Mouse (Mus musculus): ENCODE measurements around the gene Tas2r135. TPM values are rescaled to one million over a fixed set of nuclear protein-coding genes. Genes with fewer than 3 reads are reported as not detected.

Tas2r135 gene
- polyA plus RNA-seq, 1 experiment from 2014 or later = not detected

DNA sequence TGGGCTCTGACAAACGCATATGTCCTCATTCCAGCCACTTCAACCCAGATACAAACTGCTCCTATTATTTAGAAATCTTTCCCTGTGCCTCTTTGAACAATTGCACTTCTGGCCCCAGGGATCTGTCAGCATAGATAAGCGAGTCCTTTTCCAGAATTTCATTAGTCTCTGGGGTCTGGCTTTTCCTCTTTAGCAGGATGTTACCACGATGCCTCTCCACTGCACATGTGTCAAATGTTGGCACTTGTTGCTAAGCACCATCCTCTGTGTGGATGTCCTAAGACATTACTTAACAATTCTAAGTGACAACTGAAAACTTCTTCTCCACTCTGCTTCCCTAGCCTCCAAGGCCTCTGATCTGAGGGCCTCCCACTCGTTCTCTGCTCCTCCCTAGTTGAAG lies 29.2 kb upstream of the Tas2r135 start:
- H3K9ac ChIP-seq = no peak overlapping the region
- ATAC-seq (ENCODE audit: insufficient number of reproducible peaks, insufficient read depth, low FRiP score, low TSS enrichment, low read depth) = no peak
- H3K4me3 ChIP-seq = no peak overlapping the region
- WGBS = 37% methylated on average over 4 of the region's 4 CpGs
- no peaks in the 10 kb centered on the region for H3K9me3 ChIP-seq
- no peak overlapping the region for H3K4me2 ChIP-seq
- peaks cover 24% of the 10 kb centered on the region for H3K4me1 ChIP-seq
- H3K27ac ChIP-seq = no peak overlapping the region
- H3K36me3 ChIP-seq = no peaks in the 10 kb centered on the region
- no peaks in the 10 kb centered on the region for H3K27me3 ChIP-seq

DNA sequence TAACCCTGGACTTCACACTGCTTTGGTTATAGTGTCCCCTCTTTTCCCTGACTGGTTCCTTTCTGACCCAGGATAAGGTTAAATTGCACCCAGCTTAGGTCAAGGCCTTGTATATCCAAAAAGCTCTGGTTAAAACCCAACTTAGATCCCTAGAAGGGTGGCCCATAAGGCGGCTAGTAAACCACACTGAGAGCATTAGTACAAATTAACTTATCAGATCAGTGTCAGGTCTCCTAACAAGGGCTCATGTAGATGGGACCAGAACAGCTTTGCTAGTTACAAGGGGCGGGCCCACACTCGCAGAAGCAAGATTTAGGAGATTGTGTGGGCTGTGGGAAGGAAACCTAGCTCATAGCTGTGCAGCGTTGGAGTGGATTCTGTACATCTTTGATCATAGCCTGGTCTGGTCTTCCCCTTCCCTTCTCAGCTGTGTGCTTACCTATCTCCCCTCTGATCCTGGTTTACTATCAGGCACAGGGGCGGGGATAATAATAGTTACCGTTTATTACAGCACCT lies 28.7 kb upstream of the Tas2r135 start:
- H3K27me3 ChIP-seq = no peaks in the 10 kb centered on the region
- no peak overlapping the region for H3K4me3 ChIP-seq
- H3K36me3 ChIP-seq = no peaks in the 10 kb centered on the region
- 68% methylated on average over 6 of the region's 6 CpGs for WGBS
- H3K27ac ChIP-seq = no peak overlapping the region
- no peak overlapping the region for H3K4me2 ChIP-seq
- peaks cover 24% of the 10 kb centered on the region for H3K4me1 ChIP-seq
- ATAC-seq (ENCODE audit: insufficient number of reproducible peaks, insufficient read depth, low FRiP score, low TSS enrichment, low read depth) = no peak
- H3K9me3 ChIP-seq = no peaks in the 10 kb centered on the region
- no peak overlapping the region for H3K9ac ChIP-seq

DNA sequence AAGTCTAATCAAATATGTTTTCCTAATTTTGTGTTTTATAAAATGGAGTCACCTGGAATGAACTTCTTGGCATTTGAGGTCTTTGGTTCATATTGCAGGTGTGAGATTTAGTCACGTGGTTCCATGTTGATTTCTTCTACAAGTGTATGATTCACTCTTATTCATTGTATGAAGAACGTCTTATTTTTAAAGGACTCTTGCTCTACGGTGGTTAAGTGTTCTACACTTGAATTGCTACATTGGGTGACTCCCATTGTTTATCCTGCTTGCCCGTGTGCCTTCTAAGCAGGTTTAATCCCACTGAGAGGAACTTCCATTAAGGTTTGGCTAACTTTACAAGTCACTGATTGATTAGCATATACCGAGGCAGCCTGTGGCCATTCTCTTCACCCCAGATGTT lies 28.0 kb upstream of the Tas2r135 start:
- Histone ChIP-seq H3K4me2 (no peak overlapping the region), H3K4me3 (no peak overlapping the region), H3K4me1 (peaks cover 18% of the 10 kb centered on the region), H3K27me3 (no peaks in the 10 kb centered on the region), H3K27ac (no peak overlapping the region), H3K9ac (no peak overlapping the region), H3K36me3 (no peaks in the 10 kb centered on the region), H3K9me3 (no peaks in the 10 kb centered on the region)
- WGBS = 74% methylated on average over 5 of the region's 5 CpGs
- ATAC-seq (ENCODE audit: insufficient number of reproducible peaks, insufficient read depth, low FRiP score, low TSS enrichment, low read depth) = no peak

DNA sequence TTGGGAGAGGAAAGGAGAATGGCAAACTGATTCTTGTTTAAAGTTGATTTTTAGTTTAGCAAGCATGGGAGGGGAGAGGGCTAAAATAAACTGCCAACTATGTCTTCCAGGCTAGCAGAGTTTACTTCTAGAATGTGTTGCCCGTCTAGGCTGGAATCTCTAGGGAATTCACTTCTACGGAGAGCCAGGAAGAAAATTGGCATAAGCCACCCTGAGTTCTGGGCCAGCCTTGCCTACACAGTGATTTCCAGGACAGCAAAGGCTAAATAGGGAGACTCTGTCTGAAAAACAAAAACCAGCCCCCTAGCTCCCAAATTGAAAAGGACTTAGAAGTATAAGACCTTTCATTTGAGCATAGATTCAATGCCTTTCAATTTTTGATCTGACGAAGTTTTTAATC lies 25.7 kb upstream of the Tas2r135 start:
- H3K36me3 ChIP-seq = no peaks in the 10 kb centered on the region
- 31% methylated on average over 3 of the region's 3 CpGs for WGBS
- no peak overlapping the region for H3K4me2 ChIP-seq
- H3K9ac ChIP-seq = no peak overlapping the region
- peak overlapping the region; percentile 33; the same call in 1 of the 2 replicates for H3K27ac ChIP-seq
- no peaks in the 10 kb centered on the region for H3K27me3 ChIP-seq
- no peaks in the 10 kb centered on the region for H3K9me3 ChIP-seq
- no peak for ATAC-seq (ENCODE audit: insufficient number of reproducible peaks, insufficient read depth, low FRiP score, low TSS enrichment, low read depth)
- H3K4me1 ChIP-seq = 0 out of 2 replicates have a peak, but pooled peaks cover 3% of the 10 kb centered on the region
- H3K4me3 ChIP-seq = no peak overlapping the region

DNA sequence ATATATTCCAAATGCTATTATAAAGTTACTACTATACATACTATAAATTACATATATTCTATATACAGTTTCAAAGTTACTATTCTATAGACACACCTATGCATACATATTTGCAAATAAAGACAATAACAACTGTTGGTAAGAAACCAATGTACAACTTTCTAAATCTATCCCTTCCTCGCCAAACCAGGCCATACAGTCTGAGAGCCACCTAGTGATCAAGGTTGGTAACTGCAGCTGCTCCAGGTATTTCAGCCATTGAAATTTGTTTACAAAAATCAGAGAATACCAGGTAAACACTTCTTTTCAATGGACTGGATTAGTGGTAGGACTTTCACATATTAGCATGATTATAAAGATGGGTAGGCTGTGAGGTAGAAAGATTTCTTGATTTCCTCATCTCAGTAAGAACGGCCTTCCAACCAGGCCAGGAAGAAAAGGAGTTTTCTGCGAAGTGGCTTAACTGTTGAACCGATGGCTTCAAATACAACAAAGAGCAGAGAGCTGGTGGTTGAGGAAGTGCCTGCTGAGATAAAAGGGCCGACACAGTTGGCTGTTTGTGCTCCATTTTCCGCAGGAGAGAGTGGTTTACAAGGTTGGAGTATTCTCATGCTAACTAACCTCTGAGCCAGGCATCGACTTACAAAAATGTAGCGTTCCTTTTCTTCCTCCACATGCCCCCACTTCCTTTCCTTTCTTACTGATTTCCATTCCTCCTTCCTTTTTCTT lies 24.7 kb upstream of the Tas2r135 start:
- no peak for ATAC-seq (ENCODE audit: insufficient number of reproducible peaks, insufficient read depth, low FRiP score, low TSS enrichment, low read depth)

DNA sequence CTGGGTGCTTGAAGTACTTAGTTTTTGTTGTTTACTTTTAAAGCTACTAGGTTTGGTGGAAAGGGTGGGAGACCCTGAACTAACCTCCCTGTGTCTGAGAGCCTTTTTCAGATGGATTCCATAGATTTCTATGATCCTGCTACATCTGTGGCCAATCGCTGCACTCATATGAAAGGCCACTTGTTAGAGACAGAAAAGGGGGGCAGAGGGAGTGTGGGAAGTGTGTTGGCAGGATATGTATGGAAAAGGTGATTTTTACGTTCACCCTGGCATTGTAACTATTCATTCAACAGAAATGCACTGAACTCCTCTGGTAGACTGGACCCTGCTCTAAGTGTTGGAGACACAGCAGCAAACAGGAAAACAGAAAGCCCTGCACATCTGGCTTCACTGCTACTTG lies 24.0 kb upstream of the Tas2r135 start:
- 44% methylated on average over 2 of the region's 2 CpGs for WGBS
- Histone ChIP-seq H3K27me3 (no peaks in the 10 kb centered on the region), H3K4me1 (0 out of 2 replicates have a peak, but pooled peaks cover 3% of the 10 kb centered on the region), H3K4me2 (no peak overlapping the region), H3K4me3 (no peak overlapping the region), H3K36me3 (no peaks in the 10 kb centered on the region), H3K9ac (no peak overlapping the region), H3K9me3 (no peaks in the 10 kb centered on the region), H3K27ac (no peak overlapping the region)
- no peak for ATAC-seq (ENCODE audit: insufficient number of reproducible peaks, insufficient read depth, low FRiP score, low TSS enrichment, low read depth)

More for the DNA sequence above, 24.7 kb upstream of the Tas2r135 start:
- Histone ChIP-seq H3K27ac (no peak overlapping the region), H3K9me3 (no peaks in the 10 kb centered on the region), H3K36me3 (no peaks in the 10 kb centered on the region), H3K4me1 (0 out of 2 replicates have a peak, but pooled peaks cover 3% of the 10 kb centered on the region), H3K9ac (no peak overlapping the region), H3K4me2 (0 out of 2 replicates have a peak overlapping the region, but pooled peaks have one; percentile 7), H3K4me3 (no peak overlapping the region), H3K27me3 (no peaks in the 10 kb centered on the region)
- 12% methylated on average over 8 of the region's 8 CpGs for WGBS

DNA sequence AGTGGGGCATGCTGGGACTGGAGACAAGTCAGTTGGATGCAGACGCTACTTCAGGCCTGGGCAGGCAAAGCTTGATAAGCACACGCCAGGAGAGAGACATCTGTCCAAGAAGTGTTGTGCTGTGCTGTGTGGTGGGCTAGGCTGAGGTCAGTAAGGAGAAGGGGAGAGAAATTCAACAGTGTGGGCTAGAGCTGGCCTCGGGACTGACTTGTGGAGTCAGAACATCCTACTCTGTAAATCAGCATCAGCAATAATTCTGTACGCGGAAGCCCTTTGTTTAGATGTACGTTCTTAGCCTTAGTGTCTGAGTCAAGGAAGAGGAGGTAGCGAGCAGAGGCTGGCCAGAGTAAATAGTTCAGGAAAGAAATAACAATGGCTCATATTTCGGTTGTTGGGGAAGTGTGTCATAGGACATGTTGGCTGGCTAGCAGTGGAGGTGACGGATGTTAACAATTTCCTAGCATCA lies 23.3 kb upstream of the Tas2r135 start:
- Histone ChIP-seq H3K4me3 (no peak overlapping the region), H3K27ac (no peak overlapping the region)
- WGBS = 56% methylated on average over 9 of the region's 9 CpGs

DNA sequence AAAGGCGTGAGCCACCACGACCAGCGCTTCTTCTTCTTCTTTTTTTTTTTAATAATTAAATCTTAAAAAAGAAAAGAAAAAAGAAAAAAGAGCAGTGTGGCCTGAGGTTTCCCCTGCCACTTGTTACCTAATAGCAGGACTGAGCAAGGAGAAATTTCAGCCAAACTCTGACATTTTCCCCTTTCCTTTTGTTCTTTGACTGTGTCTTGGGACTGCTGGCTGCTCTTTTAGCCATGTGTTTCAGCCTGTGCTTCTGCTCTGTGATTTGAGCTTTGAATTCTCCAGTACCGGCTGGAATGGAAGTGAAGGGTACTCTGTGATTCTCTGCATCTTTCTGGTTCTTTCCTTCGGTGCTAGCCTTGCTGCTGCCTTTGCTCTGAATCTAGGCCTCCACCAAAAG lies 21.9 kb upstream of the Tas2r135 start:
- H3K4me1 ChIP-seq = 0 out of 2 replicates have a peak, but pooled peaks cover 3% of the 10 kb centered on the region
- ATAC-seq (ENCODE audit: insufficient number of reproducible peaks, insufficient read depth, low FRiP score, low TSS enrichment, low read depth) = no peak
- no peaks in the 10 kb centered on the region for H3K27me3 ChIP-seq
- no peak overlapping the region for H3K27ac ChIP-seq
- no peaks in the 10 kb centered on the region for H3K9me3 ChIP-seq
- no peaks in the 10 kb centered on the region for H3K36me3 ChIP-seq
- H3K9ac ChIP-seq = no peak overlapping the region
- no peak overlapping the region for H3K4me3 ChIP-seq
- WGBS = 86% methylated on average over 5 of the region's 5 CpGs
- H3K4me2 ChIP-seq = no peak overlapping the region

More for the DNA sequence above, 23.3 kb upstream of the Tas2r135 start:
- Histone ChIP-seq H3K36me3 (no peaks in the 10 kb centered on the region), H3K27me3 (no peaks in the 10 kb centered on the region), H3K9ac (no peak overlapping the region), H3K4me1 (0 out of 2 replicates have a peak, but pooled peaks cover 3% of the 10 kb centered on the region), H3K4me2 (no peak overlapping the region), H3K9me3 (no peaks in the 10 kb centered on the region)
- ATAC-seq (ENCODE audit: insufficient number of reproducible peaks, insufficient read depth, low FRiP score, low TSS enrichment, low read depth) = no peak

DNA sequence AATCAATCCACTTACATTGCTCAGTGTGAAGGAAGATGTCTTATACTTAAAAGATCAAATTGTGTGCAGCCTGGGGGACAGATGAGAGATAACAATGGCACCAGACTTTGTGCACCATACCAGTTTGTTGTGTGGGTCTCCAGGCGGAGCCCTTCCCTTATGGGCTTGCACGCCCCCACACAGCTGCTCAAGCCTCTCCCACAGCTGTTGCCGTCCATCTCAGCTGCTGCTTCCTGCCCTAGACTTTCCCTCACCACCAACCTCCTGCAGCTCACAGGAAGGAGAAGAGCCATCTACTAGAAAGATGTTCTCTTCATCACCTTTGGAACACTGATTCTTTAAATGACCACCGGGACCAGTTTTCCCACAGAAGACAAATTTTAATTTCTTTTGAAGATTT lies 19.6 kb upstream of the Tas2r135 start:
- no peak for ATAC-seq (ENCODE audit: insufficient number of reproducible peaks, insufficient read depth, low FRiP score, low TSS enrichment, low read depth)
- WGBS = 77% methylated on average over 4 of the region's 4 CpGs
- no peak overlapping the region for H3K27ac ChIP-seq
- H3K4me1 ChIP-seq = 0 out of 2 replicates have a peak, but pooled peaks cover 3% of the 10 kb centered on the region
- no peak overlapping the region for H3K4me2 ChIP-seq
- H3K9ac ChIP-seq = no peak overlapping the region
- H3K4me3 ChIP-seq = no peak overlapping the region
- no peaks in the 10 kb centered on the region for H3K9me3 ChIP-seq
- H3K36me3 ChIP-seq = no peaks in the 10 kb centered on the region
- H3K27me3 ChIP-seq = no peaks in the 10 kb centered on the region

DNA sequence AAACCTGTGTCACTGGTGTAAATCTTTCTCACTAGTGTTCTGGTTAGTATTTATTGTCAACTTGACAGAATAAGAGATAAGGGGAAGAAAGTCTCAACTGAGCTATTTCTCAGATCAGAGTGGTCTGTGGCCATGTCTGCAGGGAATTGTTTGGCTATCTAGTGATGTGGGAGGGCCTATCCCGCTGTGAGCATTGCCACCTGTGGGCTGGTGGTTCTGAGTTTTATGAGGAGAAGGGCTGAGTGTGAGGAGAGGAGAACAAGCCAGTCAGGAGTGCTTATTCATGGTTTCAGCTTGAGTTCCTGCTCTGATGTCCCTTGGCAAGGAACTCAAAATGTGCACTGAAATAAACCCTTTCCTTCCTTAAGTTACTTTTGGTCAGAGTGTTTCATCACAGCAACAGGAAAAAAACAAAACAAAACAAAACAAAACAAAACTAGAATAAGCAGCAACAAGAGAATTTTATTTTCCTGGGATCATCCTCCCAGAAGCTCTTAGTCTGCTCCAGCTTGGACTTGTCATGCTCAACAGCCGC lies 13.4 kb upstream of the Tas2r135 start:
- ATAC-seq (ENCODE audit: insufficient number of reproducible peaks, insufficient read depth, low FRiP score, low TSS enrichment, low read depth) = no peak
- Histone ChIP-seq H3K9ac (no peak overlapping the region), H3K4me1 (no peaks in the 10 kb centered on the region; the same call in 1 of the 2 replicates), H3K27me3 (no peaks in the 10 kb centered on the region), H3K4me3 (no peak overlapping the region), H3K4me2 (no peak overlapping the region), H3K27ac (no peak overlapping the region), H3K9me3 (no peaks in the 10 kb centered on the region), H3K36me3 (no peaks in the 10 kb centered on the region)
- 49% methylated on average over 2 of the region's 2 CpGs for WGBS

DNA sequence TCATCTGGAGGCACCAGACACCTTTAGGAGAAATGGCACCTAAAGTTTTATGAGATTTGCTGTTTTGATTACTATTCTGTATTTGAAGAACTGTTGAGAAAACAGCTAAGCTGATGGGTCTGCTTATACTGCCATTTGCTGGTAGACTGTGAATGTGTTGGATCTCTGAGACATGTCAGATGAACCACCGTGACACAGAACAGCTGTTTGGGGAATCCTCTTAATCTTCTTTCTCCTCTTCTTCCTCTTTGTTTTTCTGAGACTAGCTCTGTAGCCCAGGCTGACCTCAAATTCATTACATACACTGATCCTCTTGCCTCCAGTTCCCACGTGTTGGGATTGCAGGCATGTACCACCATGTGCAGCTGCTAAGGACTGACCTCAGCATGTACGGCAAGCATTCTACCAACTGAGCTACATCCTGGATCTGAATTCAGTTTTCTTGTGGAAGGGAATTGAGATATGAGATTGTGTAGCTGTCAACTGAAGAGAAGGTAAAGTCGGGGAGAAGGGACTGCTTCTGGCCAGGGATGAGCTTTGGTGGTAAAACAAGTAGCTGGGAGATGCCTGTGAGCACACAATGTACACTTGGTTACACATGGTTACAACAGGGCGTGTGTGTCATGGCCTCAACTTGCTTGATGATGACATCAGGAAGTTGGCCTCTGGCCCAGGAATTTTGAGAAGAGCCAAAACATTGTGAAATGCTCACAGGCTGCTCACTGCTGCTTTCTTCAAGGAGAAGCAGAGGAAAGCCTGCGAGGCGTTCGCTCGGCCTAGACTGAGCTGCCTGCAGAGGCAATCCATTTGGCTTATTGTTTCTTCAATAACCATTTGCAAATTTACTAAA lies 9.0 kb upstream of the Tas2r135 start:
- H3K4me1 ChIP-seq = no peaks in the 10 kb centered on the region; the same call in 1 of the 2 replicates
- H3K9me3 ChIP-seq = no peaks in the 10 kb centered on the region
- 62% methylated on average over 9 of the region's 9 CpGs for WGBS
- no peak overlapping the region for H3K4me2 ChIP-seq
- no peaks in the 10 kb centered on the region for H3K27me3 ChIP-seq
- 0 out of 2 replicates have a peak, but pooled peaks have one; percentile 37 for ATAC-seq (ENCODE audit: insufficient number of reproducible peaks, insufficient read depth, low FRiP score, low TSS enrichment, low read depth)
- no peak overlapping the region for H3K9ac ChIP-seq
- H3K36me3 ChIP-seq = no peaks in the 10 kb centered on the region
- H3K27ac ChIP-seq = no peak overlapping the region; the same call in 1 of the 2 replicates
- no peak overlapping the region for H3K4me3 ChIP-seq

Data from embryonic facial prominence, embryonic 13.5 days (tissue).